Mouse (Mus musculus): ENCODE measurements around the gene 1520401A03Rik.

1520401A03Rik gene

DNA sequence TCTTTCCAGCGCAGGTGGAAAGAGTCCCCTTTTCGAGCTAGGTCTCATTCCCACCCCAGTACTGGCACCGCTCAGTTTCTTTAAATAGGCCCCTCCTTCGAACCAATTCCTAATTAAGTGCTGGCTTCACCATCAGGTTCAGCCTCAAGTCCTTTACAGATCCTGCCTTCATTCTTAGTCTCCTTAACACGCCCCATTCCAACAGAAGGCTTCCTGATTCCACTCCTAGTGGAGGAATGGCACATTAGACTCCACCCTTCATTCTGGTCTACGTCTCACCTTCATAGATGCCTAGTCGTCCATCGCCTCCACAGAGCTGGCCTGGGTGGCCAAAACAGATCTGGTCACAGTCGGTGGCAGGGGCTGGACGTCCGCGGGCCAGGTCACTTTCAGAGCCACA is 20.4 kb upstream of the 1520401A03Rik start:
- DNase-seq (ENCODE audit: low spot score): peak; percentile 5

DNA sequence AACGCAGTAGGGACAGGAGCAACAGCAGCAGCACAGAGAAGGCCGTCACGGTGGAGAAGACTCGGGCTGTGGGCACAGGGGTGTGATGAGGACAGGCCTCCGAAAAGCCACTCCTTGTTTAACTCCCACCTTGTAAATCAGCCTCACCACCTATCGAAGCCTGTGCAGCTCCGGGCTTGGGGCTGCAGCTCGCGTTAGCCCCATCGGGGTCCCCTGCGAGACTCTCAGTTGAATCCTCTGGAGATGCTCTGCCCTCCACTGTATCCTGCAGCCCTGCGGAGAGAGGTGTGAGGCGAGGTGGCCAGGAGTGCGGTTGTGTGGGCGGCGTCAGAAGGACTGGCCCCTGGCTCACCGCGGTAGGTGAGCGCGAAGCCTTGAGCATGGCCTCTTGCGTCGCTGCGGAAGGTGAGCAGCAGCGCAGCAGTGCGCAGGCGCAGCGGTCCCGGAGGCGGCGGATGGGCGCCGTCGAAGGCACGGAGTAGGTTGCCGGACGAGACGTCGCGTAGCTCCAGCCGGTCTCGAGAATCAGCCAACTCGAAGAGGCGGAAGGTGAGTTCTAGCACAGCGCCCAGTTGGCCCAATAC is 19.7 kb upstream of the 1520401A03Rik start:
- peak; percentile 46 for DNase-seq (ENCODE audit: low spot score)

DNA sequence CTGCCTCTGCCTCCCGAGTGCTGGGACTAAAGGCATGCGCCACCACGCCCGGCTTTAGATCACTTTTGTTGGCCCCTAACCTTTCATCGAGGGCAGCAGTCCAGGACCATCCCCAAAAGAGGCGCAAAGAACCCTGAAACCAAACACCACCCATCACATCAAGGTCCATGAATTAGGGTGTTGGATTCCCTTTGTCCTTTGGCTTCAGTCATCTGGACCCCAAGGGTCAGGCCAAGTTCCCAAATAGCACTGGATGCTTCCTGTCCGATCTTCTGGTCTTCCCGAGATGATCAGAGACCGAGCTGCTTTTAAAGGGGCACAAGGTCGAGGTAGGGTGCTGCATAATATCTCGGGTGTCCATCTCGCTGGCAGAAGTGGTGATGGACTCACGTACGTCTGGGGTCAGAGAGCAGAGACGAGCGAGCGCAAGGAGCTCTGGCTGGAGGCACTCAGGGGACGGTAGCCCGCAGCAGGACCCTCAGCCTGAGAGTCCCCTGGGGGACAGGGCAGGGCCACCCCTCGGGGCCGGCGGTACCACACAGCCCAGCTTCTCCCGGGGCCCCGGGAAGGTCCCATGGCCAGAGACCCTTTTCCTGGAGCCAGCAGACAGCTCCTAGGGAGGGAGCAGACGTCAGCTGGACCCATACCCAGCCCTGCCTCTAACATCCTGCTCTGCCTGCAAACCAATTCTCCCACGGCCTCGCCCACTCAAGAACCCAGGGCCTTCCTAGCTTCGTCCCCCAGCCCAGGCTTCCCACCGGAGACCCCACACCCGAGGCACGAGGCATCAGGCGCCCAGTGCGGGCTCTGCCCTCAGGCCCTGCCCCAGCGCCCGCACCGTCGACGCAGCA is 19.0 kb upstream of the 1520401A03Rik start:
- no peak for DNase-seq (ENCODE audit: low spot score)

GRCm38 (mm10) chr17:23740598-23741021 is 18.0 kb upstream of the 1520401A03Rik start, which contains the start of gene Paqr4:
Gene Paqr4, minus strand, starts transcription at chr17:23740867.
- no peak for DNase-seq (ENCODE audit: low spot score)

DNA sequence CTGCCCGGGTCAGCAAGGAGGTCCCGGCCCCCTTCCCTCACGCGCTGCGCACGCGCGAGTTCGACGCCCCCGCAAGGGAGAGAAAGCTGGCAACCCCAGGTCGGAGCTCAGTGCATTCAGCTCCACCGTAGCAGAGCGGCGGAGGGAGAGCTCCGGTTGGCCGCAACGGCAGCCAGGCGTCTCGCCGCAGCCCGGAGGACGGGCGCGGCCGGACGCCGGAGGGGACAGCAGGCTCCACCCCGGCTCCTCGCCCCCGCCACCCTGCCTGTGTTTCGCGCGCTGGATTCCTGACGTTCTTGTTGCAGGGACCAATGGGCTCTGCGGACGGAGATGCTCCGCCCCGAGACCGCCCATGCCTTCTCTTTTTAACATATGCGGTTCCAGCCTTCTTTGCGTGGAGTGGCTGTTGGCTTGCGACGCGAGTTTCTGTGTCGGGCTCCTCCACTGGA is 17.6 kb upstream of the 1520401A03Rik start:
- peak; percentile 85 for DNase-seq (ENCODE audit: low spot score)

DNA sequence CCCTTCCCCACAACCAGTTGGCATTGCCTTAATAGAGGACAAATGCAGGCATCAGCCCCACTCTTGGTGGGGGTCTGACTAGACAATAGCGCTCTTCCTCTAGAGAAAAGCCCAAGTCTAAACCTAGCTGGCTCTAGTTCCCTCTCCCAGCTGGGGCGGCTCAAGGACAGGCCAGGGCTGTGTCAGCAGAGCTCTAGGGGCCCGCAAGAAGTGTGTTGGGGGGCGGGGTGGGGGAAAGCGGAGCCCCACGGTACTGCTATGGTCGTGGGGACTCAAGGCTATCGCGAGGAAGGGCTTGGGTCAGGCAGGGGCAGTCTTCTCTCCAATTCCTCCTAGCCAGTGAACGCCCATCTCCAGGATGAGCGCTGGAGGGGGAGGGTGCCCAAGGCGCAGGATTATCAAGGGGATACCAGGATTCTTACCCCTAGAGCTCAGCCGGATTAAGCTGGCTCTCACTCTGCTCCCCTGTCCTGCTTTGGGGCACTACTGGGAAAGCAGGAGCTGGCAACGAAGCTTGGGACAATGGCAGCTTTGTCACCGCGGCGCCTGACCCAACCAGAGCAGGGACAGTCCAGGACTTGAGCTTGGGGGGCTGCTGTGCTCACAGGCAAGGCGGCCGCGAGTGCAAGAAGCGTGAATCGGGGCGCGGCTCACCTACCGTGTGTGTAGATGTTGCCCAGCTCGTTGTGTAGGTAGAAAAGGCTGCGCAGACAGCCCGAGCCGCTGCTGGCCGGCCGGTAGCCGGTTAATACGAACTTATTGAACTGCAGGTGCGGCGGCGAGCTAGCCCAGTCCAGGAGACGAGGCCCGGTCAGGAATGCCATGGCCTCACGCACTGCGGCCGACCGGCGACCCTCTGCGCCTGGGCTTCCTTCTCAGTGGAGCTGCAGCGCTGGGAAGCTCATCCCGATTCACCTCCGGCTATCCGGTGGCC is 16.9 kb upstream of the 1520401A03Rik start:
- DNase-seq (ENCODE audit: low spot score): peak; percentile 60

DNA sequence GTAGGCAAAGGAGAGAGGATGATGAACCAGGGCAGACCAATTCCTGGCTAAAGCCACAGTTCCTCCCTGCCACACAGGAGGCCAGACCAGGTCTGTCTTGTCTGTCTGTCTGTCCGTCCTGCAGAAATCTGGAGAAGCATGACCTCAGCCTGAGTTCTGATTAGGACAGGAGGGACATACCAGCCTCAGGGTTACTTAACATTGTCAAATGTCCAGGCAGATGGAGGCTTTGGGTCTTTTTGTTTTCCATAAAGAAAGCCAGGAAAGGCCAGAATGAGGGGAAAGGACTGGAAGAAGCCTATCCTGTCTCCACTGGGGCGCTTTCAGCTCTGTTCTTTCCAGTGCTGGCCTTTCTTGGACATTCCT is 16.2 kb upstream of the 1520401A03Rik start:
- peak; percentile 9 for DNase-seq (ENCODE audit: low spot score)

- DNase-seq (ENCODE audit: low spot score): peak; percentile 22
These were observed 15.2 kb upstream of the 1520401A03Rik start for GRCm38 (mm10) chr17:23737493-23738445.

DNA sequence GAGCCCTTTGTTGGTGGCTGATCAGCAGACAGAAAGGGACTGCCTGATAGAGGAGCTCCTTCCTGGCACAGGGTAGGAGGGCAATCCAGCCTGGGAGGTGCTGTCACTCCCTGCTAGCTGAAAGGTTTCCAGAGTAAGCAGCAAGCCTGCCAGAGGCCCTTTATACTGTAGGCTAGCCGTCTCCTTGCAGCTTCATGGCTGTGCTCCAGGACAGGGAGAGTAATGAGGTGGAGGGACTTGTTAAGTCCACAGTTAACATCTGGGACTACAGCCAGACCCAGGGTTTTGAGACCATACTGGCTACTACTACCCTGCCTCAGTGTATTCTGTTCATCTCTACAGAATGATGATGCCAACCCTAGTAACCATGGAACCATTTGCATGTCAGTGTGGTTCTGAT is 11.8 kb upstream of the 1520401A03Rik start:
- no peak for DNase-seq (ENCODE audit: low spot score)

GRCm38 (mm10) chr17:23730441-23730840 is 7.9 kb upstream of the 1520401A03Rik start:
- DNase-seq (ENCODE audit: low spot score): no peak

- DNase-seq (ENCODE audit: low spot score): peak; percentile 79
These were observed 4.2 kb upstream of the 1520401A03Rik start for GRCm38 (mm10) chr17:23726758-23727142.

DNA sequence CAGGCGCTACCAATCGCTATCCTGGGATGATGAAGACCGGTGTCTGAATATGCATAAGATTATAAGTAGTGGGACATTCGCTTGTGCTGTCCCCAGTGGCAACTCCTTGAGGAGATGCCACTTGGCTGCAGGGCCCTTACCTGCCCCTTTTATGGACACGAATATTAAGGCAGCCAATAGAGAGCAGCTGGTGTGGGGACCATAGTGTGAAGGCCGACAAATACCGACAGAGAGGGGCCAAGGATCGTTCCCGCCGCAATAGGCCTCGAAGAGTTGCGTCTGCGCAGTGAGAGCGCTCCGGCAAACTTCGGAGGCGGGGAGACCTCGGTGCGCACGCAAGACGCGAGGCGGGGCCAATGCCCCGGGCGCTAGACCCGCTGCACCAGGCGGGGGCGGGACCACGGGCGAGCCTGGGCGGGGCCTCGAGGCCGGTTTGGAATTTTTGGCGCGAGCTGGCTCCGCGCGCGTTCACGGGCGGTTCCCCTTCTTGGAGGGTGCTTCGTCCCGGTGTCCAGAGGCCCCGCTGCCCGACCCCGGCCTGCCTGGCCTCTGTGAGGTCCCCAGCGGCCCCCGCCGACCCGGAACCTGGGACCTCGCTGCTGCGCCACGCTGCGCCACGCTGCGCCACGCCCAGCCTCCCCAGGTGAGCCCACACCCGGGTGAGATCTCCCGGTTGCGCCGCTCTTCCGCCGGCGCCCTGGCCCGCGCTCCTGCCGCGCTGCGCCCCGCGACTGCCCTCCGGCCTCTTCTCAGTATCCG is 3.6 kb upstream of the 1520401A03Rik start, which contains the start of gene Pkmyt1:
Gene Pkmyt1, plus strand, starts transcription at position 338 of the 759 bp plus-strand sequence.
- peak; percentile 96 for DNase-seq (ENCODE audit: low spot score)

GRCm38 (mm10) chr17:23725477-23725876 is 2.9 kb upstream of the 1520401A03Rik start:
- DNase-seq (ENCODE audit: low spot score): no peak

DNA sequence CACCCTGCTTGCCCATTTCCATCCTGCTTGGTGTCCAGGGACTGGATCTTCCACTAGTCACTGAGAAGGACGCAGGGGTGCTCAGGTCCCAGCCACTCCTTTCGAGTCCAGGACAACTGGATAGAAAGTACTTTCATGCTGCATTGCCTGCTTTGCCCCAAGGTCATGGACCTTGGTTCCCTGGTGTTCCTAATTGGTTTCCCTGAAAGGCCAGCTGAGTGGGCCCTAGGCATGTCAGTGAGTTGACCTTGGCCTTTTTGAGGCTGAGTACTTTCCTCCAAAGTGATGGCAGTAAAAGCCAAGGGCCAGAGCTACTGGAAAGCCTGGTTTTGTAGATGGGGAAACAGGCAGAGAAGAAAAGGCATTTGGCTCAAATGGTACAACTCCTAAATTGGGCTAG is 697 bp downstream of the 1520401A03Rik start:
- DNase-seq (ENCODE audit: low spot score): no peak

GRCm38 (mm10) chr17:23719455-23719854 is 3.1 kb downstream of the 1520401A03Rik start:
- DNase-seq (ENCODE audit: low spot score): no peak

GRCm38 (mm10) chr17:23717003-23717402 is 5.6 kb downstream of the 1520401A03Rik start:
- no peak for DNase-seq (ENCODE audit: low spot score)

GRCm38 (mm10) chr17:23706212-23706611 is 16.4 kb downstream of the 1520401A03Rik start:
- DNase-seq (ENCODE audit: low spot score): peak; percentile 90

- no peak for DNase-seq (ENCODE audit: low spot score)
These were observed 17.0 kb downstream of the 1520401A03Rik start for GRCm38 (mm10) chr17:23705525-23706104.

DNA sequence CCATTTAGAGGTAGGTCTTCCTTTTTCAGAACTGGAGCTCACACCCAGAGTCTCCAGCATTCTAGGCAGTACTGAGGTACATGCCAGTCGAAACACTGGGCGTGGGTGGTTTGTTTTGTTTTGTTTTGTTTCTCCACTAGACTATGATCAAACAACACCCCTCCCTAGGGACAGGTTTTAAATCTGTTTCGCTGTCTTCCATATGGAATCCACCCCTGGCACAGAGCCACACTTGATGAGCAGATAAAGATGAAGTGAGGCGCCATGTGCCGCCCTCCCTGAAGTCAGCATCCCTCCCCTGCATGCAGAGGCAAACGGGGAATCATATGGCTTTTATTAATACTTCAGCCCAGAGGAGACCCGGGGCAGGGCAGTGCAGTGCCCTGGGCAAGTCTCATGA is 17.8 kb downstream of the 1520401A03Rik start:
- DNase-seq (ENCODE audit: low spot score): no peak

- DNase-seq (ENCODE audit: low spot score): no peak
These were observed 19.3 kb downstream of the 1520401A03Rik start for GRCm38 (mm10) chr17:23703301-23703700.

All from retina, embryonic 14.5 days (tissue).